Mouse (Mus musculus) stomach, postnatal 0 days (tissue): ENCODE measurements at regions not wholly inside any gene's neighbourhood (a gene's known extent, or its start where the extent isn't known, plus 50 kb on each side); places are given as distances from the start of the nearest gene placed in this dataset.

Experiments
- CTCF ChIP-seq: IDR thresholded peaks from 2 replicates; pipeline ENCODE4 v1.5.1; 2016; ENCODE audit warnings: antibody characterized with exemption, low read depth, mild to moderate bottlenecking, moderate library complexity
- EP300 ChIP-seq: optimal IDR thresholded peaks from 2 replicates; pipeline ENCODE3; 2016; ENCODE audit warnings: antibody characterized with exemption

- TF ChIP-seq CTCF (no peak), EP300 (no peak)
Observed at GRCm38 (mm10) chr12:33620391-33620790, 191.0 kb downstream of the Twistnb start.
